Mouse (Mus musculus) lung, postnatal 0 days (tissue): ENCODE results near the gene Kat8. TPM values are rescaled to one million over a fixed set of nuclear protein-coding genes. Genes with fewer than 3 reads are reported as not detected.

Experiments used
- ATAC-seq: fragments of 200-750 bp; cut with Nextera tagmentation; 2 replicates; pipeline ENCODE4 v1.8.0; 2017; ENCODE audit warnings: moderate library complexity
- DNase-seq: peaks from one replicate; pipeline ENCODE4 v3.0.0-alpha.2; 2016; ENCODE audit warnings: low spot score
- H3K27ac ChIP-seq: fragments of 300-500 bp; sonication (generic); 2 replicates; pipeline ENCODE4 v1.5.1; 2014; ENCODE audit warnings: antibody characterized with exemption, mild to moderate bottlenecking, low read length, mixed read lengths
- H3K27me3 ChIP-seq: fragments of 300-500 bp; sonication (generic); replicated peaks from 2 replicates; pipeline ENCODE4 v1.6.1; 2014; ENCODE audit warnings: low read length, mixed read lengths; ENCODE audit not compliant: insufficient read depth
- H3K36me3 ChIP-seq: fragments of 300-500 bp; sonication (generic); 2 replicates; pipeline ENCODE4 v1.6.1; 2014; ENCODE audit warnings: low read length, mixed read lengths; ENCODE audit not compliant: insufficient read depth
- H3K4me1 ChIP-seq: fragments of 300-500 bp; sonication (generic); 2 replicates; pipeline ENCODE4 v1.6.1; 2014; ENCODE audit warnings: antibody characterized with exemption, low read depth, low read length, mixed read lengths; ENCODE audit not compliant: insufficient read depth
- H3K4me2 ChIP-seq: fragments of 300-500 bp; sonication (generic); replicated peaks from 2 replicates; pipeline ENCODE4 v1.6.1; 2014; ENCODE audit warnings: low read depth, mild to moderate bottlenecking, low read length, moderate library complexity, mixed read lengths
- H3K4me3 ChIP-seq: fragments of 300-500 bp; sonication (generic); 2 replicates; pipeline ENCODE4 v1.5.1; 2014; ENCODE audit warnings: low read depth, low read length
- H3K9ac ChIP-seq: fragments of 300-500 bp; sonication (generic); replicated peaks from 2 replicates; pipeline ENCODE4 v1.6.1; 2014; ENCODE audit warnings: low read depth, mild to moderate bottlenecking
- H3K9me3 ChIP-seq: fragments of 300-500 bp; sonication (generic); 2 replicates; pipeline ENCODE4 v1.6.1; 2016; ENCODE audit warnings: low read length, mixed read lengths
- CTCF ChIP-seq: IDR thresholded peaks from 2 replicates; pipeline ENCODE4 v1.5.1; 2016; ENCODE audit warnings: antibody characterized with exemption, mild to moderate bottlenecking
- EP300 ChIP-seq: IDR thresholded peaks from 2 replicates; pipeline ENCODE4 v1.6.1; 2016; ENCODE audit warnings: antibody characterized with exemption, mild to moderate bottlenecking, control low read depth
- WGBS: fragments of 180-500 bp; shearing (Covaris S2); extraction: QIAGEN DNeasy Blood & Tissue Kit; methylation state at CpG from one replicate; pipeline ENCODE4 v1.1.7; 2014; 5-methylcytosine and 5-hydroxymethylcytosine counted together
- polyA plus RNA-seq: library from polyadenylated mRNA; unstranded; fragments of >200 nt; fragmentation: Nextera tagmentation; extraction: Ambion mirVana; gene quantifications from 2 replicates; pipeline ENCODE4 v1.2.1, GENCODE M21; 2015

Gene Kat8
- polyA plus RNA-seq, 1 experiment from 2014 or later: 21.1 TPM

DNA sequence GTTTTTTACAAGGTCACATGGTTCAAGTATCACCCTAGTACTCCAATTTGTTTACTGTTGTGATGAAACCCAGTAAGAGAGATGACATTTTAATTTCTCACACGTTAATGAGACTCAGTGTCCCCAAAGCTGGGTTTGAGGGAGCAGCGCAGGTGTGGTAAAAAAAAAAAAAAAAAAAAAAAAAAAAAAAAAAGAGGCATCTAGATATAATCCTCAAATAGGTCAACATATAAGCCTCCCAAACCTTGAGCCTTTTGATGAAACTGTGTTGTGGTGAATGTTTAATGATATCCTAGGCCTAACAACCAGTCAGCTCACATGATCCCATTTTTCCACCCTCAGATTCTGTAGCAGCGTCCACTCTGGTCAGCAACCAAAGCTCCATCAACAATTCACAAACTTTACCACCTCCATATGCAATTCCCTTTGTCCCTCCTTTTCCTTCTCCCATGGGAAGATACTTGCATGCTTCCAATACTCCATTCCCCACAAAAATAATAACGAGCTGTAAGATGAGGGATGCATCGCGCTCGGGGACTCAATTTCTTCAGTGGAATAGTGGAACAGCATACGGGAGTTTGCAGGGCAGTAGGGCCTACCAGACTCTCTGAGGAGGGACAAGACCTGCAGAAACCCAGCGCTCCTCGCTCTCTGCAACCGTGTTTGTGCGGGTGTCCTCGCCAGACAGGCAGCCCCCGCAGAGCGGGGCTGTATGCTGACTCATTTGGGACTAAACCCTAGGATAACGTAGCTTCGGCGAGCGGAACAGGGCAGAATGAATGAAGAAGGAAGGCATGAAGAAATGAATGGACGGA lies 37.3 kb upstream of the Kat8 start:
- H3K4me3 ChIP-seq: peak overlapping the region; percentile 89
- peak overlapping the region; percentile 84; the same call in 1 of the 2 replicates for H3K9ac ChIP-seq
- H3K4me2 ChIP-seq: peak overlapping the region; percentile 92
- H3K9me3 ChIP-seq: no peaks in the 10 kb centered on the region
- no peak for TF ChIP-seq CTCF
- no peak for TF ChIP-seq EP300
- H3K4me1 ChIP-seq: peaks cover 5% of the 10 kb centered on the region; the same call in 1 of the 2 replicates
- DNase-seq (no peak), ATAC-seq (no peak)
- WGBS: 3% methylated on average over 20 of the region's 20 CpGs
- peak overlapping the region; percentile 98; the same call in 1 of the 2 replicates for H3K27ac ChIP-seq
- H3K36me3 ChIP-seq: peaks cover 18% of the 10 kb centered on the region
- H3K27me3 ChIP-seq: no peaks in the 10 kb centered on the region

DNA sequence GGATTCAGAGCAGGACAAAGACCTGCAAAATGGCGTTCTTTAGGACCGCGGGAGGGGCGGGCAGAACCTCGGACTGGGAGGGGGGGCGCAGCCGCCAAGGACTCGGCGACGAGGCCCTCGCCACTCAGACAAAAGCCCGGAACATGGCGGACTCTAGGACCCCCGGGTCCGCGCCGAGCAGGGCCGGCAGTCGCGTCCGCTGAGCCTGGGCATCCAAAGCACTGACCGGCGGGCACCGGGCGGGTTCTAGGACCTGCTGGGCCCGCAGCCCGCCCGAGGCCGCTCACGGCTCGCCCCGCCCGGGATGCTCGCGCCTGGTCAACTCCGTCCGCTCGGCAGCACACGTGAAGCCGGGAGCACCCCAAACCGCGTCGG lies 36.7 kb upstream of the Kat8 start:
- 1% methylated on average over 28 of the region's 43 CpGs for WGBS
- peak overlapping the region; percentile 98 for H3K27ac ChIP-seq
- peak; percentile 97 for DNase-seq
- H3K4me2 ChIP-seq: peak overlapping the region; percentile 92
- TF ChIP-seq EP300 (no peak), CTCF (no peak)
- H3K9ac ChIP-seq: peak overlapping the region; percentile 84
- H3K9me3 ChIP-seq: no peaks in the 10 kb centered on the region
- no peaks in the 10 kb centered on the region for H3K27me3 ChIP-seq
- ATAC-seq: peak; percentile 93
- peaks cover 5% of the 10 kb centered on the region; the same call in 1 of the 2 replicates for H3K4me1 ChIP-seq
- H3K36me3 ChIP-seq: peaks cover 22% of the 10 kb centered on the region
- peak overlapping the region; percentile 89 for H3K4me3 ChIP-seq

DNA sequence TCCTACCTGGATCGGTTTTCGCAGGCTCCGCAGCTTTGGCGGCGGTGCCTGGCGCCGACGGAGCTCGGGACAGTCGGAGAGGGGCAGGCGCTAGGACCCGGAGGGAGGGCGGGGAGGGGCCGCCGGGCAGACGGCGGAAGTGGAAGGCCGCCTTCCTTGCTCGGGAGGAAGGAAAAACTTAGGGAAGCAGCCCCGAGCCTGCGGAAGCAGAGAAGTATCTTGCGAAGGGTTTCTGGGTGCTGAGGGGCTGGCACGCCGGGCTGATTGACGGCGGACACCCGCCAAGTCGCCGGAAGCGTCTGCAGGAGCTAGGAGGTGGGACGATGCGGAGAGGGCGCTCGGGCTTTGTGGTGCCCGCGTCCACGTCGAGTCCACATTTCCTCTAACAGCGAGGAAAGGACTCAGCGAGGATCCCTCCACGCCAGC lies 36.3 kb upstream of the Kat8 start, which contains the start of gene Zfp646:
Gene Zfp646 (plus strand): TSS at position 181 of the 426 bp plus-strand sequence.
- TF ChIP-seq EP300: no peak
- TF ChIP-seq CTCF: no peak
- Histone ChIP-seq H3K27ac (peak within 1 kb of the TSS; percentile 98), H3K36me3 (peaks cover 27% of the 10 kb centered on the region), H3K4me1 (peaks cover 5% of the 10 kb centered on the region; the same call in 1 of the 2 replicates), H3K4me2 (peak within 1 kb of the TSS; percentile 92), H3K9ac (peak within 1 kb of the TSS; percentile 84), H3K4me3 (peak within 1 kb of the TSS; percentile 89), H3K27me3 (no peaks in the 10 kb centered on the region), H3K9me3 (no peaks in the 10 kb centered on the region)
- DNase-seq (peak; percentile 95), ATAC-seq (peak; percentile 91)
- WGBS: under 1% methylated on average over 40 of the region's 41 CpGs

DNA sequence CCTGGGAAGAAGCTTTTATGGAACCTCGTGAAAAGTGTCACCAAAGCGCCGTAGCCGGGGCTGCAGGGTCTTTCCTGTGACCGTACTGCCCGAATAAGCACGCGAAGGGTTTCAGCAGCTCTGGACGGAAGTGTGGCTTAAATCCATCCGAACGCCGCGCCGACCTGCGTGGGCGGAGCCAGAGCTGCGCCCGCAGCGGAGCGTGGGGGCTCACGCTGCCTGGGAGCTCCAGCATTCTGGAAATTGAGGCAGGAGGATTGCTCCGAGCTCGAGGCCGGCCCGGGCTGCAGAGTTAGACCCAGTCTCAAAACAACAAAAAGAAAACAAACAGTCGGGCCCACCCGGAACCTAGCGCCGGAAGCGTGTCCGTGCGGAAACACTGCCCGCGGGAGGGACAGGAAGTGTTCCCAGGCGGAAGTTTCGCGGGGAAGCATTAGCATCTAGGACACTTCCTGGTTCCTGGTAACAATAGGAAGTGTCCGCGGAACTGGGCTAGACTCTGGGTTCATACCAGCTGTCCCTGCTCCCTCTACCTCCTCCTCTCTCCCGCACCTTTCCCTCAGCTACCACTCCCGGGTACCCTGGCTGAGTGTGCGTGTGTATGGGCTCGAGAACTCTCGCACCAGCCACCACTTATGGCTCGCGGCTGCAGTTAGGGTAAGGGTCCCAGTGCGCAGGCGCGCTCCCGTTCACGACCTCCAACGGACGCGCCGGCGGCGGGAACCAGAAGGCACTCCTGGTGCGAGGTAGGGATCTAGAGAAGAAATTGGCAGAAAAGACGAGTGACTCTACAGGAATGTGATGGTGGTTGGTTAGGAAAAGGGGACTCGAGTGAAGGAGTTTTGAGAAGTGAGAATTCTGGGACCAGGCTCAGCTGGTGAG lies 35.6 kb upstream of the Kat8 start, which contains the start of gene Zfp668:
Gene Zfp668 (minus strand): TSS at position 362 of the 882 bp plus-strand sequence.
- peak within 1 kb of the TSS; percentile 98 for H3K27ac ChIP-seq
- peaks cover 5% of the 10 kb centered on the region; the same call in 1 of the 2 replicates for H3K4me1 ChIP-seq
- no peak for TF ChIP-seq CTCF
- no peak for TF ChIP-seq EP300
- no peaks in the 10 kb centered on the region for H3K27me3 ChIP-seq
- H3K4me2 ChIP-seq: peak within 1 kb of the TSS; percentile 92
- 1% methylated on average over 60 of the region's 60 CpGs for WGBS
- DNase-seq: peak; percentile 96
- peaks cover 33% of the 10 kb centered on the region for H3K36me3 ChIP-seq
- H3K4me3 ChIP-seq: peak within 1 kb of the TSS; percentile 89
- peak; percentile 67 for ATAC-seq
- no peaks in the 10 kb centered on the region for H3K9me3 ChIP-seq
- peak within 1 kb of the TSS; percentile 84 for H3K9ac ChIP-seq

DNA sequence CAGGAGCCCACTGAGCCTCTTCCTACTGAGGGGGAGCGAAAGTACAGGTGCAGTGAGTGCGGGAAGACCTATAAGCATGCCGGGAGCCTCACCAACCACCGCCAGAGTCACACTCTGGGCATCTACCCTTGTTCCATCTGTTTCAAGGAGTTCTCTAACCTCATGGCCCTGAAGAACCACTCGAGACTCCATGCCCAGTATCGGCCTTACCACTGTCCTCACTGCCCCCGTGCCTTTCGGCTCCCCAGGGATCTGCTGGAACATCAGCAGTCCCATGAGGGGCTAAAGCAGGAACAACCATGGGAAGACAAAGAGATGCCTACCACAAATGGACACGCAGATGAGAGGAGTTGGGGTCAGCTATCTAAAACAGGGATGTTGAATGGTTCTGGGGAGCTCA lies 33.0 kb upstream of the Kat8 start:
- 97% methylated on average over 9 of the region's 9 CpGs for WGBS

DNA sequence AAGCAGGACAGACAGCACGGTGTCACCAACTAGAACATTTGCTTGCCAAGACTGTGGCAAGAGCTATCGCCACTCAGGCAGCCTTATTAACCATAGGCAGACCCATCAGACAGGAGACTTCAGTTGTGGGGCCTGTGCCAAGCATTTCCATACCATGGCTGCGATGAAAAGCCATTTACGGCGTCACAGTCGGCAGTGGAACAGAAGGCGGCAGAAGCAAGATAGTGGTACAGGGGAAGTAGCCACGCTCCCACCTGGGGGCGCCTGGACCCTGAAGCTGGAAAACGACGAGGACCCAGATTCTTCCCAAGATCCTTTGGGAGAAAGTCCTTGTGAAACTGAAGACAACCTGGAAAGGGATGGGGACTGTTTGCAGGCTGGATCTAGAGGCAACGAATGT lies 31.9 kb upstream of the Kat8 start:
- no peaks in the 10 kb centered on the region for H3K4me1 ChIP-seq
- H3K27me3 ChIP-seq: no peaks in the 10 kb centered on the region
- DNase-seq (no peak), ATAC-seq (no peak)
- WGBS: 82% methylated on average over 12 of the region's 12 CpGs
- no peak overlapping the region for H3K4me2 ChIP-seq
- no peak overlapping the region for H3K9ac ChIP-seq
- no peak overlapping the region for H3K27ac ChIP-seq
- no peaks in the 10 kb centered on the region for H3K9me3 ChIP-seq
- no peak overlapping the region for H3K4me3 ChIP-seq
- H3K36me3 ChIP-seq: peaks cover 56% of the 10 kb centered on the region
- TF ChIP-seq EP300 (no peak), CTCF (no peak)

More for the DNA sequence above, 33.0 kb upstream of the Kat8 start:
- Histone ChIP-seq H3K4me1 (peaks cover 5% of the 10 kb centered on the region; the same call in 1 of the 2 replicates), H3K9me3 (no peaks in the 10 kb centered on the region), H3K4me3 (no peak overlapping the region), H3K27ac (no peak overlapping the region), H3K27me3 (no peaks in the 10 kb centered on the region), H3K9ac (no peak overlapping the region), H3K4me2 (no peak overlapping the region), H3K36me3 (peaks cover 48% of the 10 kb centered on the region)
- DNase-seq (no peak), ATAC-seq (no peak)
- TF ChIP-seq CTCF (no peak), EP300 (no peak)
